37 mouse cellular contexts compared by ENCODE assay signal in the genomic region with DNA sequence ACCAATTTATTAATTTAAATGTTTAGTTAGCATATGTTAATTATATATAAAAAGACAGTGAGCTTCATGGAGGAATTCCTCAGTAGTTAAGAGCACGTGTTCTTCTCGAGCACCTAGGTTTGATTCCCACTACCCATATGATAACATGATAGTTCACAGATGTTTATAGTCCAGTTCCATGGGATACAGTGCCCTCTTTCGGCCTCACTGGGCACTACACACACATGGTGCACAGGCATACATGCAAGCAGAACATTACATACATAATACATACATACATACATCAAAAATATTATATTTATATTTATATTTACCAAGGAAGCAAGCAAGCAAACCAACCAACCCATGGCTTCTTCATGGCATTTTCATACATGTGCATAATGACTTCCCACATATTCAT. TPM values are rescaled to one million over a fixed set of nuclear protein-coding genes. Genes with fewer than 3 reads are reported as not detected.
A peak's percentile ranks its signal among the peaks of the same experiment; 100 is the strongest.
DNase-seq lines count a peak whose midpoint lies in the region; ATAC-seq and TF ChIP-seq lines count a peak whose summit lies in the region.
"Had no signal": no experiment of that assay in that cellular context is flagged by ENCODE, and none has a peak within 500 bp of the region (broad histone marks: within the 10 kb centered on the region; RNA-seq: fewer than 3 reads in every experiment).

No protein-coding gene starts in this region.

- peak; percentile 19 for TF ChIP-seq RAD21 in MEL (IDR thresholded peaks at IDR 0.05; ENCODE audit: low read depth, low read length)

- no peak overlapping the region for H3K4me2 ChIP-seq in lung, postnatal 0 days (replicated peaks; ENCODE audit: low read depth, low read length)
- H3K4me2 ChIP-seq: forebrain, embryonic 13.5 days; heart, embryonic 13.5 days; hindbrain, embryonic 15.5 days; limb, embryonic 12.5 days; liver, embryonic 11.5 days had no signal

- no peak for TF ChIP-seq EP300 in heart, adult 2 months (IDR thresholded peaks at IDR 0.05; ENCODE audit: insufficient read depth, low read depth, low read length)
- TF ChIP-seq EP300 in lung, postnatal 0 days (IDR thresholded peaks at IDR 0.05), result no peak
- TF ChIP-seq EP300 in MEL (IDR thresholded peaks at IDR 0.05; ENCODE audit: low read depth in 1 of 2, low read length in 2 of 2), result no peak

- DNase-seq in heart, adult 2 months, result no peak
- DNase-seq in heart, postnatal 25 days (ENCODE audit: low spot score), result no peak
- DNase-seq in lung, postnatal 0 days (ENCODE audit: low spot score), result no peak
- no peak for DNase-seq in lung, postnatal 14 days
- DNase-seq in MEL (ENCODE audit: low read depth, low spot score) (peak; percentile 13), MN1 (ENCODE audit: low spot score) (no peak)
- DNase-seq in ovary, postnatal 10 days (ENCODE audit: low spot score), result no peak
- DNase-seq in gastrocnemius, postnatal 14 days, result no peak
- DNase-seq: adrenal gland, adult 2 months; cerebellum, adult 2 months; cerebellum, postnatal 14 days; gastrocnemius, postnatal 25 days; heart, adult 18-20 months; heart, postnatal 10 days; kidney, adult 2 months; kidney, postnatal 10 days; lung, adult 2 months; right cerebral cortex, adult 18-20 months; spleen, adult 18-20 months; thymus, adult 18-20 months; thymus, postnatal 25 days had no signal

- intact Hi-C loops in heart, adult 2 months (cut with DNase I), result no loop called here
- intact Hi-C loops in heart, postnatal 25 days (cut with DNase I), result loop anchor here (10.0 kb wide), 2 partner anchors 93 to 123 kb away; no protein-coding TSS in a partner anchor
- intact Hi-C loops in gastrocnemius, postnatal 14 days (cut with DNase I; ENCODE audit: low total_unique reads), result loop anchor here (10.0 kb wide), 1 partner anchor 123 kb away; no protein-coding TSS in a partner anchor

- no peaks in the 10 kb centered on the region for H3K36me3 ChIP-seq in heart, adult 2 months (ENCODE audit: control insufficient read depth, insufficient read depth, low read length)
- H3K36me3 ChIP-seq in lung, postnatal 0 days (ENCODE audit: insufficient read depth, low read length), result no peaks in the 10 kb centered on the region
- H3K36me3 ChIP-seq in MEL (ENCODE audit: control insufficient read depth in 1 of 2, insufficient read depth in 2 of 2, low read length in 2 of 2), result no peaks in the 10 kb centered on the region
- H3K36me3 ChIP-seq: heart, embryonic 13.5 days; hindbrain, embryonic 10.5 days; hindbrain, embryonic 15.5 days; limb, embryonic 12.5 days; midbrain, embryonic 10.5 days had no signal

- no peak for ATAC-seq in lung, postnatal 0 days
- ATAC-seq: activated CD4-positive, CD25-positive, alpha-beta regulatory T cell, adult 4 months; forebrain, embryonic 13.5 days; midbrain, embryonic 16.5 days had no signal

- WGBS in heart, adult 2 months, result 90% methylated on average over 3 of the region's 3 CpGs
- WGBS in lung, postnatal 0 days, result 84% methylated on average over 3 of the region's 3 CpGs

- no peaks in the 10 kb centered on the region for H3K9me3 ChIP-seq in lung, postnatal 0 days (ENCODE audit: low read length)
- no peaks in the 10 kb centered on the region for H3K9me3 ChIP-seq in MEL (replicated peaks; ENCODE audit: insufficient read depth, low read length)
- H3K9me3 ChIP-seq: forebrain, embryonic 13.5 days; heart, embryonic 13.5 days; hindbrain, embryonic 10.5 days; hindbrain, embryonic 15.5 days; limb, embryonic 12.5 days; midbrain, embryonic 10.5 days had no signal

- peak; percentile 14; the same call in 1 of the 2 replicates for TF ChIP-seq CTCF in heart, adult 2 months (IDR thresholded peaks at IDR 0.05)
- TF ChIP-seq CTCF in lung, postnatal 0 days (IDR thresholded peaks at IDR 0.05), result peak; percentile 18; the same call in 1 of the 2 replicates
- peak; percentile 19 to 32 (median 27); a peak in 5 of 6 replicates for TF ChIP-seq CTCF in MEL (IDR thresholded peaks at IDR 0.05 in 2 of 3, conservative IDR thresholded peaks at IDR 0.05 in 1 of 3; ENCODE audit: control insufficient read depth in 1 of 3, insufficient read depth in 1 of 3, low read depth in 2 of 3, low read length in 3 of 3, poor library complexity in 1 of 3, severe bottlenecking in 1 of 3)

- H3K9ac ChIP-seq in heart, adult 2 months (ENCODE audit: low read depth, low read length), result no peak overlapping the region
- H3K9ac ChIP-seq in lung, postnatal 0 days (replicated peaks; ENCODE audit: low read depth), result no peak overlapping the region
- H3K9ac ChIP-seq in MEL (ENCODE audit: control insufficient read depth, low read depth, low read length, poor library complexity, severe bottlenecking), result no peak overlapping the region
- H3K9ac ChIP-seq: forebrain, embryonic 13.5 days; heart, embryonic 13.5 days; hindbrain, embryonic 15.5 days; limb, embryonic 12.5 days had no signal

- no peaks in the 10 kb centered on the region for H3K27me3 ChIP-seq in heart, adult 2 months (ENCODE audit: control insufficient read depth, insufficient read depth, low read length)
- no peaks in the 10 kb centered on the region for H3K27me3 ChIP-seq in lung, postnatal 0 days (replicated peaks; ENCODE audit: insufficient read depth, low read length)
- peaks cover 0 to 2% of the 10 kb centered on the region in 2 experiments; a peak in 3 of 4 replicates for H3K27me3 ChIP-seq in MEL (ENCODE audit: control insufficient read depth in 1 of 2, insufficient read depth in 2 of 2, low read length in 2 of 2)
- H3K27me3 ChIP-seq: CH12.LX; forebrain, embryonic 13.5 days; heart, embryonic 13.5 days; hindbrain, embryonic 15.5 days; limb, embryonic 12.5 days had no signal

- H3K4me3 ChIP-seq in heart, adult 2 months, result no peak overlapping the region
- no peak overlapping the region for H3K4me3 ChIP-seq in lung, postnatal 0 days (ENCODE audit: low read depth, low read length)
- no peak overlapping the region for H3K4me3 ChIP-seq in MEL (ENCODE audit: control insufficient read depth in 1 of 2, insufficient read depth in 1 of 2, low read depth in 2 of 2, low read length in 2 of 2)
- H3K4me3 ChIP-seq: erythroblast, embryonic 14.5 days; forebrain, embryonic 13.5 days; heart, embryonic 13.5 days; hindbrain, embryonic 10.5 days; hindbrain, embryonic 15.5 days; left cerebral cortex, adult 2 months; limb, embryonic 12.5 days; midbrain, embryonic 10.5 days had no signal

- 0 out of 2 replicates have a peak, but pooled peaks cover 1% of the 10 kb centered on the region for H3K4me1 ChIP-seq in heart, adult 2 months (ENCODE audit: control insufficient read depth, insufficient read depth, low read length)
- no peaks in the 10 kb centered on the region for H3K4me1 ChIP-seq in lung, postnatal 0 days (ENCODE audit: insufficient read depth, low read depth, low read length)
- no peaks in the 10 kb centered on the region for H3K4me1 ChIP-seq in MEL (ENCODE audit: control insufficient read depth in 1 of 2, insufficient read depth in 2 of 2, low read length in 2 of 2)

- TF ChIP-seq POLR2A in heart, adult 2 months (IDR thresholded peaks at IDR 0.05; ENCODE audit: insufficient read depth, low read depth, low read length), result no peak
- no peak for TF ChIP-seq POLR2A in MEL (IDR thresholded peaks at IDR 0.05; ENCODE audit: control insufficient read depth in 1 of 2, insufficient read depth in 1 of 2, low read depth in 1 of 2, low read length in 2 of 2, poor library complexity in 1 of 2)

- no peak overlapping the region for H3K27ac ChIP-seq in heart, adult 2 months
- no peak overlapping the region for H3K27ac ChIP-seq in lung, postnatal 0 days (ENCODE audit: low read length)
- H3K27ac ChIP-seq in MEL (ENCODE audit: control insufficient read depth, low read depth, low read length), result no peak overlapping the region
- H3K27ac ChIP-seq: forebrain, embryonic 13.5 days; heart, embryonic 13.5 days; hindbrain, embryonic 10.5 days; hindbrain, embryonic 15.5 days; left cerebral cortex, adult 2 months; limb, embryonic 12.5 days; midbrain, embryonic 10.5 days; stomach, postnatal 0 days had no signal

- H3K79me2 ChIP-seq in heart, adult 2 months (replicated peaks; ENCODE audit: control insufficient read depth, insufficient read depth, low read length), result no peaks in the 10 kb centered on the region
- H3K79me2 ChIP-seq in MEL (ENCODE audit: control insufficient read depth, insufficient read depth, low read length, poor library complexity), result no peaks in the 10 kb centered on the region

TF ChIP-seq in MEL, 35 proteins besides CTCF, POLR2A, EP300 and RAD21:
- no peak for TF ChIP-seq MXI1 (IDR thresholded peaks at IDR 0.05; ENCODE audit: low read depth, low read length)
- TF ChIP-seq USF1 (IDR thresholded peaks at IDR 0.05; ENCODE audit: low read depth, low read length), result no peak
- no peak for TF ChIP-seq NELFE (IDR thresholded peaks at IDR 0.05; ENCODE audit: low read depth, low read length)
- no peak for TF ChIP-seq TBP (IDR thresholded peaks at IDR 0.05; ENCODE audit: low read depth, low read length)
- no peak for TF ChIP-seq TCF12 (IDR thresholded peaks at IDR 0.05; ENCODE audit: low read depth, low read length)
- no peak for TF ChIP-seq ZKSCAN1 (IDR thresholded peaks at IDR 0.05; ENCODE audit: low read depth, low read length)

RNA-seq across cellular contexts. Expression of gene Fam180a, which starts 51.6 kb away (rescaled TPM):
- under 1 TPM; 0.34 to 0.41 TPM for total RNA-seq in heart, adult 2 months (2021)
- polyA plus RNA-seq in heart, adult 2 months (2012; rRNA removed), result 0.16 and 0.23 TPM in 2 replicates
- under 1 TPM; 0.78 to 0.81 TPM for total RNA-seq in heart, postnatal 25 days (2021)
- 3.4 and 4.4 TPM in 2 replicates for polyA plus RNA-seq in lung, postnatal 0 days (2015; fragmentation: Nextera tagmentation; extraction: Ambion mirVana)
- not detected in 2 replicates for total RNA-seq in MEL (2012; rRNA removed)
- not detected for polyA plus RNA-seq in MEL (2012; ENCODE audit: insufficient read depth in 1 of 2, insufficient read length in 2 of 2, low read depth in 1 of 2, low replicate concordance in 2 of 2, missing spikeins in 1 of 2)
- total RNA-seq in gastrocnemius, postnatal 14 days (2021), result 1 to 10 TPM; 1.0 to 2.1 TPM
- total RNA-seq: CH12.LX; megakaryocyte progenitor cell, adult 5-6 weeks; neutrophil, adult 5-6 weeks had no signal
- polyA plus RNA-seq: activated CD4-positive, CD25-positive, alpha-beta regulatory T cell, adult 4 months; erythroblast, embryonic 14.5 days; forebrain, embryonic 13.5 days; hindbrain, embryonic 10.5 days; limb, embryonic 12.5 days; liver, embryonic 11.5 days; midbrain, embryonic 10.5 days; neural tube, embryonic 11.5 days had no signal
